Comparison of ENCODE assay signal across 1 mouse cellular context in the genomic region with DNA sequence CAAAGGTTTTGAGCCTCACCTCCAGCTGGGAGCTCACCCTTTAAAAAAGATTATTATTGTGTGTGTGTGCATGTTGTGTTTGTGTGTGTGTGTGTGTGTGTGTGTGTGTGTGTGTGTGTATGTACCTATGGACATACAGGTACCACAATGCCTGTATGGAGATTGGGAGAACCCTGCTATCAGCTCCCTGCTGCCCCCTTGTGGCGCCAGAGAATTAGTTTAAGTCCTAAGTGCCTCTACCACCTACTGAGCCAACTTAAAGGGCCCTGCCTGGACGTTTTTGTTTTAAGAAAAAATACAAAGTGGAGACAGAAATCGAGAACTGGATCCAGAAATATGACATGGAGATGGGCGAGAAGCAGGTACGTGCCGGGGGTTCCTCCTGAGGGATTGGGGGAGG.
TF ChIP-seq lines count a peak whose summit lies in the region.

No protein-coding gene starts in this region.

TF ChIP-seq in CH12.LX, 34 proteins besides CTCF, POLR2A, EP300 and RAD21:
- TF ChIP-seq IRF4 (IDR thresholded peaks at IDR 0.05; ENCODE audit: low read depth, low read length) = peak; percentile 40; the same call in 1 of the 2 replicates
- TF ChIP-seq NELFE (IDR thresholded peaks at IDR 0.05; ENCODE audit: low read depth, low read length) = no peak
- no peak for TF ChIP-seq MXI1 (IDR thresholded peaks at IDR 0.05; ENCODE audit: low read depth, low read length)
- no peak for TF ChIP-seq ETS1 (conservative IDR thresholded peaks at IDR 0.05; ENCODE audit: low read depth, low read length)
- no peak for TF ChIP-seq POLR2AphosphoS2 (IDR thresholded peaks at IDR 0.05; ENCODE audit: low read depth, low read length)
- no peak for TF ChIP-seq KAT2A (IDR thresholded peaks at IDR 0.05; ENCODE audit: insufficient replicate concordance, low read length)
- no peak for TF ChIP-seq USF1 (IDR thresholded peaks at IDR 0.05; ENCODE audit: low read depth, low read length)
- TF ChIP-seq SMC3 (IDR thresholded peaks at IDR 0.05; ENCODE audit: low read depth, low read length) = peak; percentile 87
- no peak; the same call in 1 of the 2 replicates for TF ChIP-seq MAX (IDR thresholded peaks at IDR 0.05; ENCODE audit: low read length)
- peak; percentile 21; the same call in 1 of the 2 replicates for TF ChIP-seq ZC3H11A (IDR thresholded peaks at IDR 0.05; ENCODE audit: low read depth, low read length)
- no peak for TF ChIP-seq MAZ (IDR thresholded peaks at IDR 0.05; ENCODE audit: low read depth, low read length)
- no peak for TF ChIP-seq UBTF (IDR thresholded peaks at IDR 0.05; ENCODE audit: low read depth, low read length)
- no peak for TF ChIP-seq ZKSCAN1 (IDR thresholded peaks at IDR 0.05; ENCODE audit: borderline replicate concordance, low read depth, low read length)
- TF ChIP-seq NRF1 (IDR thresholded peaks at IDR 0.05; ENCODE audit: low read depth, low read length) = no peak
- no peak for TF ChIP-seq RCOR1 (conservative IDR thresholded peaks at IDR 0.05; ENCODE audit: low read depth, low read length)
TF ChIP-seq in CH12.LX: peak in this region for 3.
